Mouse (Mus musculus) lung, embryonic 14.5 days (tissue): ENCODE measurements at regions not wholly inside any gene's neighbourhood (a gene's known extent, or its start where the extent isn't known, plus 50 kb on each side); places are given as distances from the start of the nearest gene placed in this dataset.
A peak's percentile ranks its signal among the peaks of the same experiment; 100 is the strongest.

Experiments used
- ATAC-seq: fragments of 200-750 bp; cut with Nextera tagmentation; 2 replicates; pipeline ENCODE4 v1.8.0; 2017; ENCODE audit warnings: mild to moderate bottlenecking, moderate TSS enrichment, moderate library complexity; ENCODE audit not compliant: insufficient read depth
- DNase-seq: peaks from one replicate; pipeline ENCODE4 v3.0.0-alpha.2; 2015
- H3K27ac ChIP-seq: fragments of 300-500 bp; sonication (generic); 2 replicates; pipeline ENCODE4 v1.5.1; 2014; ENCODE audit warnings: low read depth, mild to moderate bottlenecking, moderate library complexity
- H3K27me3 ChIP-seq: fragments of 300-500 bp; sonication (generic); 2 replicates; pipeline ENCODE4 v1.6.1; 2014; ENCODE audit warnings: low read length, control low read depth; ENCODE audit not compliant: insufficient read depth
- H3K36me3 ChIP-seq: fragments of 300-500 bp; sonication (generic); 2 replicates; pipeline ENCODE4 v1.6.1; 2014; ENCODE audit warnings: control low read depth; ENCODE audit not compliant: insufficient read depth
- H3K4me1 ChIP-seq: fragments of 300-500 bp; sonication (generic); 2 replicates; pipeline ENCODE4 v1.6.1; 2014; ENCODE audit warnings: antibody characterized with exemption, control low read depth; ENCODE audit not compliant: insufficient read depth
- H3K4me2 ChIP-seq: fragments of 300-500 bp; sonication (generic); 2 replicates; pipeline ENCODE4 v1.6.1; 2014; ENCODE audit warnings: mild to moderate bottlenecking
- H3K4me3 ChIP-seq: fragments of 300-500 bp; sonication (generic); 2 replicates; pipeline ENCODE4 v1.5.1; 2014; ENCODE audit warnings: low read depth, low read length
- H3K9ac ChIP-seq: fragments of 300-500 bp; sonication (generic); 2 replicates; pipeline ENCODE4 v1.6.1; 2014
- H3K9me3 ChIP-seq: fragments of 300-500 bp; sonication (generic); 2 replicates; pipeline ENCODE4 v1.6.1; 2016; ENCODE audit warnings: low read depth, low read length, control low read depth
- CTCF ChIP-seq: IDR thresholded peaks from 2 replicates; pipeline ENCODE4 v1.5.1; 2016; ENCODE audit warnings: antibody characterized with exemption, low read depth
- WGBS: fragments of 180-500 bp; shearing (Covaris S2); extraction: QIAGEN DNeasy Blood & Tissue Kit; methylation state at CpG from one replicate; pipeline ENCODE4 v1.1.7; 2014; 5-methylcytosine and 5-hydroxymethylcytosine counted together

DNA sequence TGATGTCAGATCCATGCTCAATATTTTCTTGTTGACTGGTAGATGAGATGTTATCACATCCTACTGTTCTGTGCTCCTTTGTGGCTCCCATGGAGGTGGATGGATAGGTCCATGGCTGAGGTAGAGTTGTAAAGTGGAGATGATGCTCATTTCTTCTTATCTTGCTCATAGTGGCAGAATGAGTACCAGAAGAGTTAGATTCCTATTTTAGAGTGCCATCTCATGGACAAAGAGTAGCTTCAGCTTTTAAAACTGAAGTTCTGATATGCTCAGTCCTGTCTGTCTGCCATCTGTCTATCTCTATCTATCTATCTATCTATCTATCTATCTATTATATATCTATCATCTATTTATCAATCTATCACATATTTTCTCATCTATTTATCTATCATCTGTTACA is 425.5 kb upstream of the Tmem132c start:
- no peak overlapping the region for H3K27ac ChIP-seq
- no peaks in the 10 kb centered on the region for H3K4me1 ChIP-seq
- ATAC-seq: no peak

DNA sequence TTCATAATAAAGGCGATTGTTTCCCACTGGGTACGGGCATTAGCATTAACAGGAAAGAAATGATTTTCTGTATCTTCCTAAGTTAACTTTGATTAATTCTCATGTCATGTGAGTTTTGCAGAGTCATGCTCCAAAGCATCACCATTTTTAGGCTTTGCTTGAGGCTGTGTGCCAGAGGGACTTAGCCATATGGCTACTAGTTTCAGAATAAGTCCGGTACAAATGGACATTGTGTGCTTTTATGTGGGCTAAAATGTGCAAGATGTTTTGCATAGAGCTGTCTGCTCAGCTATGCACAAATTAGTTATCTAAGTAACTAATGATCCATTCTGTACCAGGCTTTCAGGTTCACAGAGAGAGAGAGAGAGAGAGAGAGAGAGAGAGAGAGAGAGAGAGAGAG is 406.2 kb upstream of the Tmem132c start:
- Histone ChIP-seq H3K36me3 (no peaks in the 10 kb centered on the region), H3K4me2 (no peak overlapping the region), H3K9me3 (no peaks in the 10 kb centered on the region), H3K9ac (no peak overlapping the region), H3K4me1 (no peaks in the 10 kb centered on the region), H3K27me3 (no peaks in the 10 kb centered on the region), H3K4me3 (no peak overlapping the region), H3K27ac (no peak overlapping the region)
- TF ChIP-seq CTCF: no peak
- no peak for ATAC-seq
- no peak for DNase-seq
- WGBS: 82% methylated on average over 3 of the region's 3 CpGs

More for the DNA sequence above, 425.5 kb upstream of the Tmem132c start:
- DNase-seq: no peak
- 0 out of 2 replicates have a peak, but pooled peaks cover 2% of the 10 kb centered on the region for H3K9me3 ChIP-seq
- no peak overlapping the region for H3K4me3 ChIP-seq
- no peak for TF ChIP-seq CTCF
- no peak overlapping the region for H3K9ac ChIP-seq
- H3K27me3 ChIP-seq: no peaks in the 10 kb centered on the region
- H3K4me2 ChIP-seq: no peak overlapping the region
- H3K36me3 ChIP-seq: no peaks in the 10 kb centered on the region

DNA sequence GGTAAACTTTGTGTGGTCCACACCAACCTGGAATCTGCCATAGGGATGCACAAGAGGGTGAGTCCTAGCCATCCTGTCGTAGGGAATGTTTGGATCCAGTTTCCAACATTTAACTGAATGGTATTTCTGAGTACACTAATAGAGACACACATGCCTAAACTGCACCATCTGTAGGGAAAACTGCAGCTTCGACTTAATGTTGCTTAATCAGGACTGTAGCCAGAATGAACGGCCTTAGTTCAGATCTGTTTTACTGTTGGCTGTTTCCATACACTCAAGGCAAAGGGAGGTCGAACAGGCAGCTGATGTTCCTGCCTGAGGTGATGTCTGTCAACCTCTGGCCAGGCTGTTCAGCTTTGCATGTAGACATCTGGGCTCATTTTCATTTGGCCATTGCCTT is 399.0 kb upstream of the Tmem132c start:
- TF ChIP-seq CTCF: no peak
- H3K27me3 ChIP-seq: no peaks in the 10 kb centered on the region
- no peak overlapping the region for H3K4me3 ChIP-seq
- no peak overlapping the region for H3K4me2 ChIP-seq
- H3K36me3 ChIP-seq: no peaks in the 10 kb centered on the region
- 66% methylated on average over 4 of the region's 4 CpGs for WGBS
- H3K27ac ChIP-seq: no peak overlapping the region
- H3K9me3 ChIP-seq: no peaks in the 10 kb centered on the region
- no peaks in the 10 kb centered on the region for H3K4me1 ChIP-seq
- no peak overlapping the region for H3K9ac ChIP-seq
- DNase-seq (no peak), ATAC-seq (no peak)

DNA sequence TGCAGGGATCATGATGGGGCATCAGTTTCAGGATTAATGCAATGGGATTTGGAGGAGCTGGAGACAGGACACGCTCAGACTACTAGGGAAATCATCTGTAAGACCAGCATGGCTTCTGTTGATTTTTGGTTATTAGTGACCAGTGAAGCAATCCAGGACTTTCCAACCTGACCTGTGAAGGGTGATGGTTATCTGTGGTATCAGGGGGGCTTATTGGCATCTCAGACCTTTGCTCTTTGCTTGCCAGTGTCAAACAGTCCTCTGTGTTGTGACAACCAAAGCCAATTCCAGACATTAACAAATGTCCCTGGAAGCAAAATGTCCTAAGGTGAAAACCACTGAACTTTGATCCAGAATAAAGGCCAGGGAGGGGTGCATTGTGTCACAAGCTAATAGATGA is 379.5 kb upstream of the Tmem132c start:
- H3K4me3 ChIP-seq: no peak overlapping the region

DNA sequence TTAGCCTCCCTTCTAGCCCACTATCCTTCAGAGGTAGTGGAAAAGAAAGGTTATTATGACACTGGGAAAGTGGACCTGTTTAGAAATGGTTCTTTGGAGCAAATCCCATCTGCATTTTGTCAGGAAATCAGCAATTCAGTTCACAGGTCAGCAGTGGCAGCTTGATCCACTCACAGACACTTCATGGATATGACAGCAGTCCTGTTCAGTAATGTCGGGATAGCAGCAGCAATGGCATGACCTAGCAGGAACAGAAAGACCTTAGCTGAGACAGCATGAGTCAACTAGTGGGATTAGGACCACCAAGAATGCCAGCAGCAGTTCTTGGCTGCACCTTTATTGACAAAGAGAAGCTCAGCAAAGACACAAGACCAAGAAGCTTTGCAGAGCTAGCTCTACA is 365.8 kb upstream of the Tmem132c start:
- ATAC-seq (peak; percentile 31; the same call in 1 of the 2 replicates), DNase-seq (peak; percentile 56)
- Histone ChIP-seq H3K27me3 (no peaks in the 10 kb centered on the region), H3K4me3 (no peak overlapping the region), H3K4me1 (no peaks in the 10 kb centered on the region), H3K9me3 (no peaks in the 10 kb centered on the region), H3K27ac (no peak overlapping the region), H3K4me2 (no peak overlapping the region), H3K9ac (no peak overlapping the region), H3K36me3 (no peaks in the 10 kb centered on the region)
- WGBS: 44% methylated on average over 1 of the region's 1 CpGs
- TF ChIP-seq CTCF: no peak

More for the DNA sequence above, 379.5 kb upstream of the Tmem132c start:
- Histone ChIP-seq H3K9ac (no peak overlapping the region), H3K27ac (no peak overlapping the region), H3K36me3 (no peaks in the 10 kb centered on the region), H3K4me1 (no peaks in the 10 kb centered on the region), H3K4me2 (no peak overlapping the region), H3K9me3 (no peaks in the 10 kb centered on the region), H3K27me3 (no peaks in the 10 kb centered on the region)
- no peak for DNase-seq
- WGBS: 80% methylated on average over 1 of the region's 1 CpGs
- ATAC-seq: no peak
- no peak for TF ChIP-seq CTCF

DNA sequence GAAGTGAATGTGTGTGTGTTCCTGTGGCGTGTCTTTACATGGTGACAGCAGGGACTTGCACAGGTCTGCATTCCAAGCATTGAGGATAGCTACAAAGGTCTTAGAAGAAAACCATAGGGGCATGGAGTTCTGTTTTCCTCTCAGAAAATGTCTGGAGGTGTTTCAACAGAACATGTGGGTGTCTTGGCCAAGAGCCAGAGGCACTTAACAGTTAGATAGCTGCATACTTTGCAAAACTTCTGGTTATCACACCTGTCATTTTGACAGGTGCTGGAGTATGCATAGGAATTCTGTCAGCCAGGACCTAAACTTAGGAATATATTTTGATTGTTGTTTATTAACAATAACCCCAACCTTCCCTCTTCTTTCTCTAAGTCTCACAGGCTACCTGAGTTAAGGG is 350.9 kb upstream of the Tmem132c start:
- no peak overlapping the region for H3K4me3 ChIP-seq
- H3K36me3 ChIP-seq: no peaks in the 10 kb centered on the region
- no peaks in the 10 kb centered on the region for H3K9me3 ChIP-seq
- peak; percentile 37 for DNase-seq
- TF ChIP-seq CTCF: no peak
- no peak overlapping the region for H3K4me2 ChIP-seq
- H3K9ac ChIP-seq: no peak overlapping the region
- no peak for ATAC-seq
- no peak overlapping the region for H3K27ac ChIP-seq
- H3K27me3 ChIP-seq: no peaks in the 10 kb centered on the region
- H3K4me1 ChIP-seq: no peaks in the 10 kb centered on the region
- WGBS: 59% methylated on average over 1 of the region's 1 CpGs

DNA sequence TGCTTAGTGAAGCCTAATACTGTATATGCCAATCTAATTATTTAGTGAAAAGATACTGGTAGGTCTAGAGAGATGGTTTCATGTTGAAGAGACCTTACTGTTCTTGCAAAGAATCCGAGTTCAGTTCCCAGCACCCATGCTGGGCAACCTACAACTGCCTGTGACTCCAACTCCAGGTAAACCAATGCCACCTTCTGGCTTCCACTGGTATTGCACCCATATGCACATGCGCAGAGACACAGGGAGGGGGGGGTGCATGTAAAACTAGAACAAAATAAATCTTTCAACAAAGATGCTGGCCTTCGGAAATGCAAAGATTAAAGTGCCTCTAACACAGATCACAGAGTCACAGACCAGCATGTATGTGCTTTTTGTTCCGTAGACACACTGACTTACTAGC is 348.5 kb upstream of the Tmem132c start:
- DNase-seq (no peak), ATAC-seq (no peak)
- Histone ChIP-seq H3K4me2 (no peak overlapping the region), H3K27ac (no peak overlapping the region), H3K27me3 (no peaks in the 10 kb centered on the region), H3K9me3 (no peaks in the 10 kb centered on the region; the same call in 1 of the 2 replicates), H3K4me3 (no peak overlapping the region), H3K4me1 (no peaks in the 10 kb centered on the region), H3K36me3 (no peaks in the 10 kb centered on the region), H3K9ac (no peak overlapping the region)
- peak; percentile 29 for TF ChIP-seq CTCF
- WGBS: 88% methylated on average over 4 of the region's 4 CpGs

DNA sequence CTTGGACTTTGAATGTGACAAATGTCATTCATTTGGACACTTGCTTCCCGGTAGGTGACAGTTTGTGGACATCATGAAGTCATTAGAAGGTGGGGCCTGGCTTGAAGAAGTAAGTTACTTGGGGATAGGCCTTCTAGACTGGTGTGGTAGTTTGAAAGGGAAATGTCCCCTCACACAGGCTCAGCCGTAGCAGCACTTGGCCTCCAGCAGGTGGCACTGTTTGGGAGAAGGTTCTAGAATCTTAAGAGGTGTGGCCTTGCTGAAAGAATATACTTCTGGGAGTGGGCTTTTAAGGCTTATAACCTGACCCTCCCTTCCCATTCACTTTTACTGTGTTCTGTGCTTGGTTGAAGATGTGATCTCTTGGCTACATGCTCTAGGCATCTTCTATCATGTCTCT is 331.5 kb upstream of the Tmem132c start:
- no peak overlapping the region for H3K27ac ChIP-seq
- H3K4me1 ChIP-seq: no peaks in the 10 kb centered on the region
- WGBS: 80% methylated on average over 2 of the region's 2 CpGs
- no peak for ATAC-seq
- H3K27me3 ChIP-seq: no peaks in the 10 kb centered on the region
- no peaks in the 10 kb centered on the region for H3K9me3 ChIP-seq
- H3K4me3 ChIP-seq: no peak overlapping the region
- H3K36me3 ChIP-seq: no peaks in the 10 kb centered on the region
- H3K4me2 ChIP-seq: no peak overlapping the region
- DNase-seq: peak; percentile 6
- no peak overlapping the region for H3K9ac ChIP-seq
- peak; percentile 50 for TF ChIP-seq CTCF
